Mouse (Mus musculus) E14TG2a.4 (cell line): ENCODE measurements at regions not wholly inside any gene's neighbourhood (a gene's known extent, or its start where the extent isn't known, plus 50 kb on each side); places are given as distances from the start of the nearest gene placed in this dataset.

Experiments
- CTCF ChIP-seq: conservative IDR thresholded peaks from 2 replicates; pipeline ENCODE4 v1.5.1; 2014; ENCODE audit warnings: low read length
- NANOG ChIP-seq: IDR thresholded peaks from 2 replicates; pipeline ENCODE4 v1.6.1; 2014; ENCODE audit warnings: borderline replicate concordance, low read length, mixed read lengths
- POU5F1 ChIP-seq: IDR thresholded peaks from 2 replicates; pipeline ENCODE4 v1.6.1; 2014; ENCODE audit warnings: low read length, borderline replicate concordance

DNA sequence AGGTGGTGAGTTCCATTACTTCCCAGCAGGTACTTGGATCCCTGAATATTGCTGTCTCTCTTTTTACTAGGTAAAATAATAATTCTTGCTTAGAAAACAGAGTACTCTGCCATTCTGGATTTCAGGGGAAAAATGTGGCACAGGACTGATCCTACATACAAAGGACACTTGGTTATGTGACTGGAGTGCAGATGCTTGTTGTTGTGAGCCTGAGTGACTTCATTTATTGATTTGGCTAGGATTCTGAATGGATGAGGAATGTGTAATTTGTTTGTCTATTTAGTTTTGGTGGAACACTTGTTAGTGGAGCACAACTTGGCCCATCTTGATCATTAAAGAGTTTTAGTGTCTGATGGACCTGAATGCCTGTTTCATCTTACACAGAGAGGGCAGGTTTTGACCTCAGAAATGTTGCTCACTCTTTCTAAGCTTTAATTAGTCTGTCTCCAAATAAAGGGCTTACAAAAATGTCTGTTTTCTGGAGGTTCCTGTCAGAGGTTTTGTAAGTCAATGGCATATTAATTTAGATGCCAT lies 583.4 kb upstream of the Zwint start:
- no peak for TF ChIP-seq CTCF
- TF ChIP-seq NANOG, result no peak
- TF ChIP-seq POU5F1, result no peak
